Mouse (Mus musculus) neural tube, embryonic 14.5 days (tissue): ENCODE results near the gene Cgnl1. TPM values are rescaled to one million over a fixed set of nuclear protein-coding genes. Genes with fewer than 3 reads are reported as not detected.

Experiments
- ATAC-seq: fragments of 200-750 bp; cut with Nextera tagmentation; 2 replicates; pipeline ENCODE4 v1.8.0; 2017; ENCODE audit warnings: low read depth, mild to moderate bottlenecking, moderate TSS enrichment, moderate library complexity
- H3K27ac ChIP-seq: fragments of 300-500 bp; sonication (generic); 2 replicates; pipeline ENCODE4 v1.5.1; 2014; ENCODE audit warnings: low read depth, mild to moderate bottlenecking, control low read depth, low read length, moderate library complexity, mixed read lengths
- H3K27me3 ChIP-seq: fragments of 300-500 bp; sonication (generic); 2 replicates; pipeline ENCODE4 v1.6.1; 2014; ENCODE audit warnings: low read length; ENCODE audit not compliant: control insufficient read depth, insufficient read depth
- H3K36me3 ChIP-seq: fragments of 300-500 bp; sonication (generic); 2 replicates; pipeline ENCODE4 v1.6.1; 2014; ENCODE audit warnings: low read length, mixed read lengths; ENCODE audit not compliant: control insufficient read depth, insufficient read depth
- H3K4me1 ChIP-seq: fragments of 300-500 bp; sonication (generic); 2 replicates; pipeline ENCODE4 v1.6.1; 2014; ENCODE audit warnings: low read length; ENCODE audit not compliant: control insufficient read depth, insufficient read depth
- H3K4me2 ChIP-seq: fragments of 300-500 bp; sonication (generic); 2 replicates; pipeline ENCODE4 v1.6.1; 2014; ENCODE audit warnings: mild to moderate bottlenecking, low read depth, low read length, control low read depth
- H3K4me3 ChIP-seq: fragments of 300-500 bp; sonication (generic); 2 replicates; pipeline ENCODE4 v1.5.1; 2014; ENCODE audit warnings: low read depth, low read length, control low read depth, mixed read lengths
- H3K9ac ChIP-seq: fragments of 300-500 bp; sonication (generic); replicated peaks from 2 replicates; pipeline ENCODE4 v1.6.1; 2014; ENCODE audit warnings: low read depth, mild to moderate bottlenecking, control low read depth, low read length, mixed read lengths
- H3K9me3 ChIP-seq: fragments of 300-500 bp; sonication (generic); 2 replicates; pipeline ENCODE4 v1.6.1; 2016; ENCODE audit warnings: low read length; ENCODE audit not compliant: control insufficient read depth
- WGBS: fragments of 180-500 bp; shearing (Covaris S2); extraction: QIAGEN DNeasy Blood & Tissue Kit; methylation state at CpG from one replicate; pipeline ENCODE4 v1.1.7; 2014; 5-methylcytosine and 5-hydroxymethylcytosine counted together
- polyA plus RNA-seq: library from polyadenylated mRNA; unstranded; fragments of >200 nt; fragmentation: Nextera tagmentation; extraction: Ambion mirVana; gene quantifications from 2 replicates; pipeline ENCODE4 v1.2.1, GENCODE M21; 2014

Gene Cgnl1
- polyA plus RNA-seq, 1 experiment from 2014 or later, result 2.5 TPM

DNA sequence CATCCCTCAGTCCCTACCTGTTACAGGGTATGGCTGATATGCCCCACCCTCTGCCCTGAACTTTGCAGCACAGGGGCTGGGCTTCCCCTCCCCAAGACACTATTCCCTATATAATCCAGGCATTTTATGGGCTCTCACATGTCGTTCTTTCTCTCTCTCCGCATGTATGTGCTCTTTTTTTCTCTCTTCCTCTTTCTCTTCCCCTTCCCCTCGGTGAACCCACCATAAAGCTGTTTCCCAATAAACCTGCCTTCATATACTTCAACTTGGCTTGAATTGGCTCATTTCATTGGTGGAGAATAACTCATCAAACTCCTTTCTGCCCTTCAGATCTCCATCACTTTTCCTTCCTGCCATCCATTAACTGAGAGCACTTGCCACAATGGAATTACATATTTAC is 76.3 kb downstream of the Cgnl1 start:
- H3K4me3 ChIP-seq, result no peak overlapping the region
- H3K9me3 ChIP-seq, result no peaks in the 10 kb centered on the region
- no peaks in the 10 kb centered on the region for H3K27me3 ChIP-seq
- ATAC-seq, result no peak
- H3K4me1 ChIP-seq, result no peaks in the 10 kb centered on the region
- H3K27ac ChIP-seq, result no peak overlapping the region
- WGBS, result 39% methylated on average over 3 of the region's 3 CpGs
- H3K36me3 ChIP-seq, result no peaks in the 10 kb centered on the region
- H3K9ac ChIP-seq, result no peak overlapping the region
- no peak overlapping the region for H3K4me2 ChIP-seq

DNA sequence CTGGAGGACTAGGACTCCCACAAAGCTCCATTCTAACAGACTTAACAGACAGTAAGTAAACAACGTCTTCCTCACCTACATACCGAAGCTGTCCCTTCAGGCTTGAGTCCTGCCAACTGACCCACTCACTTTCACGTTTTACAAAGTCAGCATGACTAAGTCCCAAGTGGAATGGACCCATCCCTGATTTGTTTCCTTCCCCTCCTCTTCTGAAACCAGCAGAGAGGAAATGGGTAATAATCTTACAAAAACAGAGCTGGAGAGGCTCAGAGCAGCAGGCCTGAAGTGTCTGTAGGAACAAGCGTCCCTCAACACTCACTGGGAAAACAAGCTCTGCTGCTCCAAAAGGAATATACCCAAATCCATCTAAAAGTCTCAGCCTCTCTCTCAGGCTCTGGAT is 77.2 kb downstream of the Cgnl1 start:
- 59% methylated on average over 4 of the region's 4 CpGs for WGBS
- no peak for ATAC-seq
- Histone ChIP-seq H3K4me2 (no peak overlapping the region), H3K27me3 (no peaks in the 10 kb centered on the region), H3K9ac (no peak overlapping the region), H3K27ac (no peak overlapping the region), H3K36me3 (no peaks in the 10 kb centered on the region), H3K4me1 (no peaks in the 10 kb centered on the region), H3K4me3 (no peak overlapping the region), H3K9me3 (no peaks in the 10 kb centered on the region)

DNA sequence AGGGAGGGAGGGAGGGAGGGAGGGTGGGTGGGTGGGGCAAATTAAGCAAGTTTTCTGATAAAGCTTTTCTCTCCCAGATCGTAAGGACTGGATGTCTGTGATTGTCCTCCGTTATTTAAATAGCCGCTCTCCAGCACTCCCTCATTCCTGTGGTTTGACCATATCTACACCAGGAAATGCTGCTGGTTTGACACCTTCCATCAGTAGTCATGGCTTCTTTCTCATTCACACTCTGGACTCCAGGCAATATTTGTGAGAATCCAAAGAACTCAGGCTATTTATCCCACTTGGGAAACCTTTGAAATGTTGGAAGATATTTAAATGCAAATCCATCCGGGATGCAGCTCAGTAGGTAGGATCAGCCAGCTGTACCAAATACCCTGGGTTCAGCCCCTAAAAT is 77.6 kb downstream of the Cgnl1 start:
- 66% methylated on average over 4 of the region's 4 CpGs for WGBS
- H3K4me3 ChIP-seq, result no peak overlapping the region
- ATAC-seq, result no peak

DNA sequence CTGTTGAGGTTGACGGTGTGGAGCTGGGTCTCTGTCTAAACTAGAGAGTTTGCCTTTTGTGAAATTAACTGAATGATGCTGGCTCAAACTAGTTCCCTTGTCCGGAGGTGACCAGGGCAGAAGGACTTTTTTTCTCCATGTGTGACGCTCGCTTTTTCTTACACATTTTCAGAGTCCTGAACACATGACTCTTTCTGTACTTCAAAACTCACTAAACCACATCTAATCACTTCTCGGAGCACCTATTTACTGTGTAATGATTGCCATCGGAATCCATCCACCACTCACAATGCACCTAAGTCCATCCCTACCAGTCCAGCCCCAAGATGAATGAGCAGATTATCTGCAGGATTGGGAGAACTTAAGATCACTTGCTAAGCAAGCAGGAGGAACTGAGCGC is 79.2 kb downstream of the Cgnl1 start:
- ATAC-seq, result no peak
- H3K27me3 ChIP-seq, result no peaks in the 10 kb centered on the region

More for the DNA sequence above, 77.6 kb downstream of the Cgnl1 start:
- Histone ChIP-seq H3K27ac (no peak overlapping the region), H3K4me1 (no peaks in the 10 kb centered on the region), H3K9ac (no peak overlapping the region), H3K9me3 (no peaks in the 10 kb centered on the region), H3K4me2 (no peak overlapping the region), H3K36me3 (no peaks in the 10 kb centered on the region), H3K27me3 (no peaks in the 10 kb centered on the region)

DNA sequence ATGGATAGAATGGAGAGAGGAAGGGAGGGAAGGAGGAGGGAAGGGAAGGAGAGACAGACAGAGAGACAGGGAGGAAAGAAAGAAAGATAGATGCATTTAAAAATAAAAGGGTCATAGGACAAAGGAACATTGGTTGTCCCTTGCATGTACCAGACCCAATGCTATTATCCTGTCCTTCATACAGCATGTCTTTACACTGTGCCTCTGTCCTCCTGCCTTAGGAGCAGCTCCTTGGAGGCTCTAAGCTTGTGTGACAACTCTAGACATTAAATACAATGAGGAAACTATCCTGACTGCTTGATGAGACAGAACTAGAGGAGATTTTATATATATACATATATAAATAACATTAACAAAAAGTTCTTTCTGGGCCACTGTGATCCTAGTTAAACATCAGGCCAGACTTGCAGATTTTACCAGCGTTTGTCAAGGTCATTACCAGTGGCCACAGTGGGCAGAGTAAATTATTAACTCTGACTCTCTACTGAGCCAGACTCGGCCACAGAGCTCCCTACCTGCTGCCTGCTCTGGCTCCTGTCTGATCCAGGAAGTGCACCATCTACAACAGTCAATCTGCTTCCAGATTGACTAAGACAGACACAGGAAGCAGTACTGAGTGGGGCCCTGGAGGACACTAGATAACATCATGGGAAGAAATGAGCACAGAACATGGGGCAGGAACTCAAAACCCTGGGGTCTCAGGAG is 81.9 kb downstream of the Cgnl1 start:
- ATAC-seq, result no peak
- no peak overlapping the region for H3K4me3 ChIP-seq
- no peaks in the 10 kb centered on the region for H3K9me3 ChIP-seq
- no peak overlapping the region for H3K9ac ChIP-seq
- 57% methylated on average over 2 of the region's 2 CpGs for WGBS
- no peak overlapping the region for H3K27ac ChIP-seq
- H3K36me3 ChIP-seq, result no peaks in the 10 kb centered on the region
- no peak overlapping the region for H3K4me2 ChIP-seq
- H3K4me1 ChIP-seq, result no peaks in the 10 kb centered on the region
- no peaks in the 10 kb centered on the region for H3K27me3 ChIP-seq

More for the DNA sequence above, 79.2 kb downstream of the Cgnl1 start:
- WGBS, result 93% methylated on average over 7 of the region's 7 CpGs
- H3K27ac ChIP-seq, result no peak overlapping the region
- no peaks in the 10 kb centered on the region for H3K4me1 ChIP-seq
- no peak overlapping the region for H3K9ac ChIP-seq
- no peaks in the 10 kb centered on the region for H3K36me3 ChIP-seq
- no peak overlapping the region for H3K4me2 ChIP-seq
- no peak overlapping the region for H3K4me3 ChIP-seq
- no peaks in the 10 kb centered on the region for H3K9me3 ChIP-seq

DNA sequence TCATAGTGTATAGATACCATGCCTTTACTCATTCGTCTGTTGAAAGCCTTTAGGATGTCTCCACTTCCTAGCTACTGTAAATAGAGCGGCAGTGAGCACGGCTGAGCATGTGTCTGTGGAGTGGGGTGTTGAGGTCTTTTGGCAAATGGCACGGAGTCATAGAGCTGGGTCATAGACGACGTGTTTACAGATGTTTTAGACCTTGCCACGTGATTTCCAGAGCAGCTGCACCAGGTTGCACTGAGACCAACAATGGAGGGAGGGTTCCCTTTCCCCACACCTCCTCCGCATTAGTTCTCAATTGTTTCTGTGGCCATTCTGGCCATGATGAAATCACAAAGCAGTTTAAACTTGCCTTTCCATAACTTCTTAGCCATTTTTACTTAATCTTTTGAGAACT is 84.9 kb downstream of the Cgnl1 start:
- Histone ChIP-seq H3K4me3 (no peak overlapping the region), H3K27ac (no peak overlapping the region), H3K4me2 (no peak overlapping the region), H3K4me1 (no peaks in the 10 kb centered on the region), H3K9me3 (no peaks in the 10 kb centered on the region), H3K36me3 (no peaks in the 10 kb centered on the region), H3K9ac (no peak overlapping the region), H3K27me3 (no peaks in the 10 kb centered on the region)
- WGBS, result 88% methylated on average over 8 of the region's 8 CpGs
- ATAC-seq, result no peak

DNA sequence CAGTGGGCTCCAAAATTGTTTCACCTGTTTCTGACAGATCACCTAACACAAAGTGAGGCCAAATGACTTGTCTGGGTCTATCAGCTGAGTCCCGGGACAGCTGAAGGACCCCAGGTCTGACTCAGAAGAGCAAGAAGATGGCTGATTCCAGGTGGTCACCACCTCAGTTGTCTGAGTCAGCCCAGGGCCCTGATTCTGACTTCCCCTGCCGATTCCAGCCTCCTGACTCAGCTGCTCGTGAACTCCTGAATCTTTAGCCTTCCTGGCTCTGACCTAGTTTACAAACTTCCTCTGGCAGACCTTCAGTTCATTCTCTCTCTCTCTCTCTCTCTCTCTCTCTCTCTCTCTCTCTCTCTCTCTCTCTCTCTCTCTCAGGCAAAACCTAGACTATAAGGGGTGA is 86.6 kb downstream of the Cgnl1 start:
- 84% methylated on average over 3 of the region's 3 CpGs for WGBS
- H3K9ac ChIP-seq, result no peak overlapping the region
- H3K4me3 ChIP-seq, result no peak overlapping the region
- no peaks in the 10 kb centered on the region for H3K36me3 ChIP-seq
- no peaks in the 10 kb centered on the region for H3K9me3 ChIP-seq
- H3K4me1 ChIP-seq, result no peaks in the 10 kb centered on the region
- no peak overlapping the region for H3K27ac ChIP-seq
- no peak for ATAC-seq
- H3K27me3 ChIP-seq, result no peaks in the 10 kb centered on the region
- H3K4me2 ChIP-seq, result no peak overlapping the region

DNA sequence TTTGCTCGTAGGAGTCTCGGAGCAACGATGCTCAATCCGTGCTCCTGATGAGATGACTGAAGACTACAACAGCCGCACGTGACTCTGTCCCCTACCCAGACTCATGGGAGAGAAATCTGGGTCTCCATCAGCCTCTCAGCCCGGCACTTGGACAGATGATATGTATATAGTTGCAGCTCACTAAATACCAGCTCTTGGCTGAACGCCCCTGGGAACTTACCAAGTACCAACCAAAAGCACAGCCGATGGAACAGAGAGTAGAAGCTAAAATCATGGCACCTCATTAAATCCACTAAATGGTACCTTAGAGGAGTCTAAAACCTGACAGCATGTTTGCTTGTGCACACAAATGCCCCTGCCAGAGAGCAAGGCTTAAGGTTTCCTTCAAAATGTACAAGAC is 91.0 kb downstream of the Cgnl1 start:
- WGBS, result 75% methylated on average over 9 of the region's 9 CpGs
- Histone ChIP-seq H3K27me3 (no peaks in the 10 kb centered on the region), H3K4me1 (no peaks in the 10 kb centered on the region), H3K4me3 (no peak overlapping the region), H3K36me3 (no peaks in the 10 kb centered on the region), H3K4me2 (no peak overlapping the region), H3K27ac (no peak overlapping the region), H3K9me3 (no peaks in the 10 kb centered on the region), H3K9ac (no peak overlapping the region)
- ATAC-seq, result no peak

DNA sequence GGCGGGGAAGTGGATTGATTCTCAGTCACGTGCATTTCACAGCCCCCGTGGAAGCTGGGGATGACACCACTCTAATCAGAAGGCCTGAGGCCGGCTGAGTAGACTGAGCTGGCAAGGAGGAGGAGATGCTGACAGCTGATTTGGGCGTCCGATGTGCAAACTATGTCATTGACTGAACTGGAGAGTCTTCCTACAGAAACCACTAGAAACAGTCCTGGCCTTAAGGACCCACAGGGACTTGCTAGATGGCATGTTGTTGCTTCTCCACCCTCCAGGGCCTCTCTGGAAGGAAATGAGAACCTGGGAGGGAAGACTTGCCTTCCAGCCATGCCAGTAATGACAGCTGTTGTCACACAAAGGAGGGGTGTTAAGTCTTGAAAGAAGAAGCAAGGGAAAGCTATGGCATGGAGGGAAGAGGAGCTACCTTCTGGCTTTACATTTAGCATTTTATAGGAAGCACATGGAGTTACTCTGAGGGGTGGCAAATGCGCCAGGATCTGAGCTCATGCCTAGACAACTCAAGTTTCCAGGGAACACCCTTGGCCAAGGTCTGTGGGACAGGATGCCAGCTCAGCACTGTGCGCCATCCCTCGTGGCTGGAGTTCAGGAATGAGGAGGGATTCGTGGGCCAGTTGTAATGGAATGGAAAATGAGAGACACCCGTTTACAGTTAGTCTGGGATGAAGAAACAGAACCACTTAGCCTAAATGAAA is 92.1 kb downstream of the Cgnl1 start:
- Histone ChIP-seq H3K4me1 (no peaks in the 10 kb centered on the region), H3K9ac (no peak overlapping the region), H3K27ac (no peak overlapping the region), H3K4me3 (no peak overlapping the region), H3K4me2 (no peak overlapping the region), H3K27me3 (no peaks in the 10 kb centered on the region), H3K9me3 (no peaks in the 10 kb centered on the region), H3K36me3 (no peaks in the 10 kb centered on the region)
- 81% methylated on average over 11 of the region's 11 CpGs for WGBS
- no peak for ATAC-seq
